Mouse (Mus musculus): ENCODE measurements around the gene Ascc1. TPM values are rescaled to one million over a fixed set of nuclear protein-coding genes. Genes with fewer than 3 reads are reported as not detected.

Gene Ascc1
- polyA plus RNA-seq, 2 experiments = 10.7 to 16.8 TPM

GRCm38 (mm10) chr10:60026759-60027395 lies 24.3 kb downstream of the Ascc1 start:
- no peaks in the 10 kb centered on the region for H3K4me1 ChIP-seq (replicated peaks; ENCODE audit: control insufficient read depth in 2 of 2, insufficient read depth in 2 of 2, low read length in 1 of 2)
- 65% methylated on average over 13 of the region's 13 CpGs for WGBS (ENCODE audit: insufficient replicate concordance)
- no peak overlapping the region for H3K9ac ChIP-seq (replicated peaks)
- no peaks in the 10 kb centered on the region for H3K27me3 ChIP-seq (ENCODE audit: control insufficient read depth, insufficient read depth, low read length)
- no peak for ATAC-seq (ENCODE audit: insufficient read depth)
- no peak for DNase-seq (ENCODE audit: low read depth in 3 of 3, low spot score in 3 of 3)
- H3K27ac ChIP-seq = no peak overlapping the region
- no peaks in the 10 kb centered on the region for H3K36me3 ChIP-seq (replicated peaks; ENCODE audit: control insufficient read depth, insufficient read depth, low read depth)
- H3K9me3 ChIP-seq (ENCODE audit: control insufficient read depth, low read length) = no peaks in the 10 kb centered on the region
- H3K4me3 ChIP-seq (ENCODE audit: insufficient read depth in 1 of 2, low read depth in 2 of 2, low read length in 2 of 2) = no peak overlapping the region
- no peak for TF ChIP-seq EP300 (IDR thresholded peaks at IDR 0.05; ENCODE audit: low read depth)
- no peak overlapping the region for H3K4me2 ChIP-seq (ENCODE audit: low read depth)

GRCm38 (mm10) chr10:60027619-60028084 lies 25.0 kb downstream of the Ascc1 start:
- no peak for DNase-seq (ENCODE audit: low read depth in 3 of 3, low spot score in 3 of 3)
- no peaks in the 10 kb centered on the region for H3K27me3 ChIP-seq (ENCODE audit: control insufficient read depth, insufficient read depth, low read length)
- 52% methylated on average over 2 of the region's 2 CpGs for WGBS (ENCODE audit: insufficient replicate concordance)
- H3K4me1 ChIP-seq (replicated peaks; ENCODE audit: control insufficient read depth in 2 of 2, insufficient read depth in 2 of 2, low read length in 1 of 2) = no peaks in the 10 kb centered on the region
- TF ChIP-seq CTCF (IDR thresholded peaks at IDR 0.05; ENCODE audit: low read depth) (no peak), EP300 (IDR thresholded peaks at IDR 0.05; ENCODE audit: low read depth) (no peak)
- no peak overlapping the region for H3K4me3 ChIP-seq (ENCODE audit: insufficient read depth in 1 of 2, low read depth in 2 of 2, low read length in 2 of 2)
- no peak overlapping the region for H3K9ac ChIP-seq (replicated peaks)
- no peak overlapping the region for H3K4me2 ChIP-seq (ENCODE audit: low read depth)
- no peaks in the 10 kb centered on the region for H3K36me3 ChIP-seq (replicated peaks; ENCODE audit: control insufficient read depth, insufficient read depth, low read depth)
- H3K27ac ChIP-seq = no peak overlapping the region
- no peaks in the 10 kb centered on the region for H3K9me3 ChIP-seq (ENCODE audit: control insufficient read depth, low read length)
- no peak for ATAC-seq (ENCODE audit: insufficient read depth)

GRCm38 (mm10) chr10:60028181-60028580 lies 25.6 kb downstream of the Ascc1 start:
- Histone ChIP-seq H3K27me3 (ENCODE audit: control insufficient read depth, insufficient read depth, low read length) (no peaks in the 10 kb centered on the region), H3K9me3 (ENCODE audit: control insufficient read depth, low read length) (no peaks in the 10 kb centered on the region), H3K36me3 (replicated peaks; ENCODE audit: control insufficient read depth, insufficient read depth, low read depth) (no peaks in the 10 kb centered on the region), H3K27ac (no peak overlapping the region), H3K4me2 (ENCODE audit: low read depth) (no peak overlapping the region), H3K4me3 (ENCODE audit: insufficient read depth in 1 of 2, low read depth in 2 of 2, low read length in 2 of 2) (no peak overlapping the region), H3K4me1 (replicated peaks; ENCODE audit: control insufficient read depth in 2 of 2, insufficient read depth in 2 of 2, low read length in 1 of 2) (no peaks in the 10 kb centered on the region), H3K9ac (replicated peaks) (no peak overlapping the region)
- DNase-seq (ENCODE audit: low read depth in 3 of 3, low spot score in 3 of 3) (no peak), ATAC-seq (ENCODE audit: insufficient read depth) (no peak)
- no peak for TF ChIP-seq EP300 (IDR thresholded peaks at IDR 0.05; ENCODE audit: low read depth)
- TF ChIP-seq CTCF (IDR thresholded peaks at IDR 0.05; ENCODE audit: low read depth) = no peak
- 61% methylated on average over 7 of the region's 7 CpGs for WGBS (ENCODE audit: insufficient replicate concordance)

- 71% methylated on average over 7 of the region's 7 CpGs for WGBS (ENCODE audit: insufficient replicate concordance)
- no peak overlapping the region for H3K9ac ChIP-seq (replicated peaks)
- no peak overlapping the region for H3K27ac ChIP-seq
- no peaks in the 10 kb centered on the region for H3K9me3 ChIP-seq (ENCODE audit: control insufficient read depth, low read length)
- TF ChIP-seq CTCF (IDR thresholded peaks at IDR 0.05; ENCODE audit: low read depth) = no peak
- TF ChIP-seq EP300 (IDR thresholded peaks at IDR 0.05; ENCODE audit: low read depth) = no peak
- no peak for ATAC-seq (ENCODE audit: insufficient read depth)
- no peaks in the 10 kb centered on the region for H3K27me3 ChIP-seq (ENCODE audit: control insufficient read depth, insufficient read depth, low read length)
- no peak for DNase-seq (ENCODE audit: low read depth in 3 of 3, low spot score in 3 of 3)
- no peaks in the 10 kb centered on the region for H3K4me1 ChIP-seq (replicated peaks; ENCODE audit: control insufficient read depth in 2 of 2, insufficient read depth in 2 of 2, low read length in 1 of 2)
- no peak overlapping the region for H3K4me2 ChIP-seq (ENCODE audit: low read depth)
- H3K4me3 ChIP-seq (ENCODE audit: insufficient read depth in 1 of 2, low read depth in 2 of 2, low read length in 2 of 2) = no peak overlapping the region
- H3K36me3 ChIP-seq (replicated peaks; ENCODE audit: control insufficient read depth, insufficient read depth, low read depth) = no peaks in the 10 kb centered on the region
Measured at GRCm38 (mm10) chr10:60028979-60029378, 26.4 kb downstream of the Ascc1 start.

- H3K27ac ChIP-seq = no peak overlapping the region
- H3K36me3 ChIP-seq (replicated peaks; ENCODE audit: control insufficient read depth, insufficient read depth, low read depth) = no peaks in the 10 kb centered on the region
- H3K9ac ChIP-seq (replicated peaks) = no peak overlapping the region
- DNase-seq (ENCODE audit: low read depth in 3 of 3, low spot score in 3 of 3) (no peak), ATAC-seq (ENCODE audit: insufficient read depth) (no peak)
- no peaks in the 10 kb centered on the region for H3K27me3 ChIP-seq (ENCODE audit: control insufficient read depth, insufficient read depth, low read length)
- no peak overlapping the region for H3K4me3 ChIP-seq (ENCODE audit: insufficient read depth in 1 of 2, low read depth in 2 of 2, low read length in 2 of 2)
- TF ChIP-seq EP300 (IDR thresholded peaks at IDR 0.05; ENCODE audit: low read depth) = no peak
- TF ChIP-seq CTCF (IDR thresholded peaks at IDR 0.05; ENCODE audit: low read depth) = no peak
- H3K4me2 ChIP-seq (ENCODE audit: low read depth) = no peak overlapping the region
- no peaks in the 10 kb centered on the region for H3K4me1 ChIP-seq (replicated peaks; ENCODE audit: control insufficient read depth in 2 of 2, insufficient read depth in 2 of 2, low read length in 1 of 2)
- H3K9me3 ChIP-seq (ENCODE audit: control insufficient read depth, low read length) = no peaks in the 10 kb centered on the region
- WGBS (ENCODE audit: insufficient replicate concordance) = 78% methylated on average over 4 of the region's 4 CpGs
Measured at GRCm38 (mm10) chr10:60029387-60029786, 26.8 kb downstream of the Ascc1 start.

Measured in liver, embryonic 14.5 days (tissue).